ENCODE assay signal across 12 mouse cellular contexts in the genomic region with DNA sequence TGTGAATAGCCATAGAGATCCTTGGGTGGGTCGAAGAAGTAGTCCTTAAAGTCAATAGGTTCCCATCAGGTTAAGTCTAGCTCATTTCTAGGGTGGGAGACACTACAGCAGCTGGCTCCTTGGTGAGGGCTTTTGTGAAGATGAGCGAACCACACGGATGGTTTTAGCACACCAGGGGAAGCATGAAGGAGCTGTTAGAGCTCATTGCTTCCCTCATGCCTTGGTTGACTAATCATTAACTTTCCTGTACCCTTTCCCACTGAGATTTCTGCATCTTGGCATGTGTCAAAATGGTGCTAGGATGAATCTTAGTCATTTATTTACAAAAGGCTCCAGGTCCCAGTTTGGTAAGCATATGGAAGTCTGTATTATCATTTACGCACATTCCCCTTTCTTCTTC.
DNase-seq lines count a peak whose midpoint lies in the region; ATAC-seq and TF ChIP-seq lines count a peak whose summit lies in the region.
"Had no signal": no experiment of that assay in that cellular context is flagged by ENCODE, and none has a peak within 500 bp of the region (broad histone marks: within the 10 kb centered on the region; RNA-seq: fewer than 3 reads in every experiment).

No protein-coding gene starts in this region.

- no peak for ATAC-seq in embryonic facial prominence, embryonic 12.5 days (ENCODE audit: insufficient number of reproducible peaks, insufficient read depth, low FRiP score, low TSS enrichment)
- peak; percentile 70 for ATAC-seq in Patski
- ATAC-seq in kidney, embryonic 14.5 days (ENCODE audit: low FRiP score, low TSS enrichment): peak; percentile 43; the same call in 1 of the 2 replicates
- no peak for ATAC-seq in midbrain, embryonic 14.5 days (ENCODE audit: low FRiP score, low TSS enrichment)
- no peak for ATAC-seq in heart, embryonic 11.5 days (replicated peaks; ENCODE audit: insufficient number of reproducible peaks, low FRiP score, low TSS enrichment)
- ATAC-seq: liver, embryonic 12.5 days had no signal

- H3K9me3 ChIP-seq in embryonic facial prominence, embryonic 12.5 days: no peaks in the 10 kb centered on the region
- no peaks in the 10 kb centered on the region for H3K9me3 ChIP-seq in embryonic facial prominence, embryonic 10.5 days
- H3K9me3 ChIP-seq in kidney, embryonic 14.5 days (ENCODE audit: control insufficient read depth, low read length): no peaks in the 10 kb centered on the region
- H3K9me3 ChIP-seq in midbrain, embryonic 14.5 days (ENCODE audit: control insufficient read depth, low read length): no peaks in the 10 kb centered on the region
- H3K9me3 ChIP-seq in heart, embryonic 11.5 days (replicated peaks; ENCODE audit: control insufficient read depth, low read length): no peaks in the 10 kb centered on the region
- H3K9me3 ChIP-seq: liver, embryonic 12.5 days had no signal

- in situ Hi-C loops in Patski (cut with MboI; ENCODE audit: low pct_unique_long_range_greater_than_20kb): no loop called here

- no peaks in the 10 kb centered on the region for H3K36me3 ChIP-seq in embryonic facial prominence, embryonic 12.5 days
- H3K36me3 ChIP-seq in embryonic facial prominence, embryonic 10.5 days (replicated peaks): no peaks in the 10 kb centered on the region
- H3K36me3 ChIP-seq in kidney, embryonic 14.5 days (ENCODE audit: control insufficient read depth, insufficient read depth, low read length): no peaks in the 10 kb centered on the region
- no peaks in the 10 kb centered on the region for H3K36me3 ChIP-seq in midbrain, embryonic 14.5 days (ENCODE audit: control insufficient read depth, insufficient read depth, low read length)
- H3K36me3 ChIP-seq in heart, embryonic 11.5 days (ENCODE audit: control insufficient read depth, insufficient read depth, low read length): no peaks in the 10 kb centered on the region
- H3K36me3 ChIP-seq: liver, embryonic 12.5 days had no signal

- CTCF ChIA-PET in Patski (lab: Charles Lee): interaction anchor here (1.9 to 3.9 kb wide), 2 partner anchors 39 to 127 kb away, joined by 10 to 17 read pairs; no protein-coding TSS in a partner anchor

- no peak for DNase-seq in embryonic facial prominence, embryonic 10.5 days (ENCODE audit: low spot score)
- peak; percentile 65 for DNase-seq in Patski (ENCODE audit: low read depth, low spot score)
- no peak for DNase-seq in midbrain, embryonic 14.5 days
- DNase-seq in urinary bladder, adult 18-20 months (ENCODE audit: low spot score in 2 of 2): no peak
- no peak for DNase-seq in cerebellum, adult 18-20 months
- DNase-seq: cerebellum, adult 2 months; thymus, postnatal 4 days had no signal

- no peaks in the 10 kb centered on the region for H3K27me3 ChIP-seq in embryonic facial prominence, embryonic 12.5 days
- no peaks in the 10 kb centered on the region for H3K27me3 ChIP-seq in embryonic facial prominence, embryonic 10.5 days (replicated peaks; ENCODE audit: low read depth, poor library complexity, severe bottlenecking)
- no peaks in the 10 kb centered on the region for H3K27me3 ChIP-seq in Patski
- no peaks in the 10 kb centered on the region for H3K27me3 ChIP-seq in kidney, embryonic 14.5 days (ENCODE audit: control insufficient read depth, insufficient read depth, low read length)
- no peaks in the 10 kb centered on the region for H3K27me3 ChIP-seq in midbrain, embryonic 14.5 days (ENCODE audit: control insufficient read depth, insufficient read depth, low read length)
- no peaks in the 10 kb centered on the region for H3K27me3 ChIP-seq in heart, embryonic 11.5 days (ENCODE audit: control insufficient read depth, insufficient read depth, low read length)
- H3K27me3 ChIP-seq: CH12.LX; liver, embryonic 12.5 days had no signal

- 93% methylated on average over 4 of the region's 4 CpGs for WGBS in embryonic facial prominence, embryonic 12.5 days
- WGBS in embryonic facial prominence, embryonic 10.5 days: 88% methylated on average over 4 of the region's 4 CpGs
- 74% methylated on average over 4 of the region's 4 CpGs for WGBS in kidney, embryonic 14.5 days
- WGBS in midbrain, embryonic 14.5 days: 63% methylated on average over 4 of the region's 4 CpGs
- WGBS in heart, embryonic 11.5 days (ENCODE audit: insufficient replicate concordance): 91% methylated on average over 4 of the region's 4 CpGs

- TF ChIP-seq CTCF in Patski (IDR thresholded peaks at IDR 0.05): no peak

- POLR2A ChIA-PET in Patski (lab: Charles Lee): interaction anchor here (0.6 kb wide), 1 partner anchor 129 kb away, joined by 3 read pairs; no protein-coding TSS in a partner anchor

- peaks cover 8% of the 10 kb centered on the region; the same call in 1 of the 2 replicates for H3K4me1 ChIP-seq in embryonic facial prominence, embryonic 12.5 days
- peaks cover 18% of the 10 kb centered on the region for H3K4me1 ChIP-seq in embryonic facial prominence, embryonic 10.5 days
- H3K4me1 ChIP-seq in kidney, embryonic 14.5 days (ENCODE audit: control insufficient read depth, insufficient read depth, low read length): peaks cover 20% of the 10 kb centered on the region
- H3K4me1 ChIP-seq in midbrain, embryonic 14.5 days (ENCODE audit: control insufficient read depth, insufficient read depth, low read length): peaks cover 4% of the 10 kb centered on the region; the same call in 1 of the 2 replicates
- no peaks in the 10 kb centered on the region for H3K4me1 ChIP-seq in heart, embryonic 11.5 days (ENCODE audit: control insufficient read depth, insufficient read depth, low read length)
- H3K4me1 ChIP-seq: liver, embryonic 12.5 days had no signal

- H3K4me2 ChIP-seq in embryonic facial prominence, embryonic 12.5 days (replicated peaks): no peak overlapping the region
- H3K4me2 ChIP-seq in kidney, embryonic 14.5 days (replicated peaks; ENCODE audit: low read depth, low read length): no peak overlapping the region
- no peak overlapping the region for H3K4me2 ChIP-seq in midbrain, embryonic 14.5 days (ENCODE audit: low read length)
- H3K4me2 ChIP-seq in heart, embryonic 11.5 days: no peak overlapping the region
- H3K4me2 ChIP-seq: liver, embryonic 12.5 days had no signal

- no peak overlapping the region for H3K4me3 ChIP-seq in embryonic facial prominence, embryonic 12.5 days
- H3K4me3 ChIP-seq in embryonic facial prominence, embryonic 10.5 days: no peak overlapping the region
- no peak overlapping the region for H3K4me3 ChIP-seq in kidney, embryonic 14.5 days (ENCODE audit: low read length)
- no peak overlapping the region for H3K4me3 ChIP-seq in midbrain, embryonic 14.5 days (replicated peaks; ENCODE audit: low read depth, low read length)
- H3K4me3 ChIP-seq in heart, embryonic 11.5 days (ENCODE audit: low read depth, low read length): no peak overlapping the region
- H3K4me3 ChIP-seq: liver, embryonic 12.5 days had no signal

- H3K27ac ChIP-seq in embryonic facial prominence, embryonic 12.5 days: peak overlapping the region; percentile 41; the same call in 1 of the 2 replicates
- no peak overlapping the region for H3K27ac ChIP-seq in embryonic facial prominence, embryonic 10.5 days (replicated peaks)
- peak overlapping the region; percentile 81 for H3K27ac ChIP-seq in kidney, embryonic 14.5 days (ENCODE audit: low read depth, low read length)
- peak overlapping the region; percentile 33 for H3K27ac ChIP-seq in midbrain, embryonic 14.5 days (replicated peaks; ENCODE audit: low read depth, low read length)
- no peak overlapping the region for H3K27ac ChIP-seq in heart, embryonic 11.5 days (ENCODE audit: low read depth, low read length)
- H3K27ac ChIP-seq: liver, embryonic 12.5 days had no signal

- no peak overlapping the region for H3K9ac ChIP-seq in embryonic facial prominence, embryonic 12.5 days
- H3K9ac ChIP-seq in kidney, embryonic 14.5 days (ENCODE audit: low read depth, low read length): no peak overlapping the region
- no peak overlapping the region for H3K9ac ChIP-seq in midbrain, embryonic 14.5 days (replicated peaks; ENCODE audit: low read length)
- no peak overlapping the region for H3K9ac ChIP-seq in heart, embryonic 11.5 days (ENCODE audit: low read depth, low read length)
- H3K9ac ChIP-seq: liver, embryonic 12.5 days had no signal

Comparison
In these comparisons a context has a peak if more than half of its experiments do, and no peak if none do; other contexts are left out.
1. H3K27ac ChIP-seq: peak in embryonic facial prominence, embryonic 12.5 days (single experiment), kidney, embryonic 14.5 days (single experiment) and midbrain, embryonic 14.5 days (single experiment); none in embryonic facial prominence, embryonic 10.5 days (single experiment) and heart, embryonic 11.5 days (single experiment).
2. ATAC-seq: peak in Patski (single experiment) and kidney, embryonic 14.5 days (single experiment); none in embryonic facial prominence, embryonic 12.5 days (single experiment), midbrain, embryonic 14.5 days (single experiment) and heart, embryonic 11.5 days (single experiment).